Mouse (Mus musculus): ENCODE results near the gene Gatad1.

GRCm38 (mm10) chr5:3648206-3648848, 8.7 kb downstream of the Gatad1 start:
- TF ChIP-seq CTCF (conservative IDR thresholded peaks at IDR 0.05; ENCODE audit: low read length) (no peak), POU5F1 (IDR thresholded peaks at IDR 0.05; ENCODE audit: borderline replicate concordance, low read length) (no peak), NANOG (IDR thresholded peaks at IDR 0.05; ENCODE audit: borderline replicate concordance, low read length) (no peak)

Data from E14TG2a.4 (cell line).